Mouse (Mus musculus) bone marrow, adult 2 months (tissue): ENCODE data around the gene Spata45.

Experiments
- CTCF ChIP-seq: fragments of 200-500 bp; IDR thresholded peaks from 2 replicates; pipeline ENCODE4 v1.5.1; 2011; ENCODE audit warnings: low read length, control low read depth; ENCODE audit not compliant: control insufficient read depth, insufficient read depth
- POLR2A ChIP-seq: fragments of 200-500 bp; IDR thresholded peaks from 2 replicates; pipeline ENCODE4 v1.6.1; 2011; ENCODE audit warnings: low read depth, mild to moderate bottlenecking, control low read depth, low read length, borderline replicate concordance; ENCODE audit not compliant: control insufficient read depth

- TF ChIP-seq CTCF (no peak), POLR2A (peak; percentile 85; the same call in 1 of the 2 replicates)
Measured at GRCm38 (mm10) chr1:191026021-191026713, 10.3 kb upstream of the Spata45 start, which contains the start of gene Flvcr1.
